Mouse (Mus musculus) ES-Bruce4 (cell line): ENCODE results near the gene Crygn.

ENCODE experiments used
- CTCF ChIP-seq: IDR thresholded peaks from one replicate; pipeline ENCODE4 v1.8.1; 2011; ENCODE audit warnings: low read depth, low read length
- EP300 ChIP-seq: IDR thresholded peaks from 2 replicates; pipeline ENCODE4 v1.6.1; 2011; ENCODE audit warnings: low read depth, low read length; ENCODE audit not compliant: insufficient read depth
- POLR2A ChIP-seq: IDR thresholded peaks from one replicate; pipeline ENCODE4 v1.8.1; 2011; ENCODE audit warnings: low read length; ENCODE audit not compliant: insufficient read depth

- no peak for TF ChIP-seq EP300
- no peak for TF ChIP-seq POLR2A
- TF ChIP-seq CTCF, result no peak
These were observed 40.8 kb upstream of the Crygn start for GRCm38 (mm10) chr5:24798639-24799038.
